Mouse (Mus musculus): ENCODE measurements around the gene Gast.

- TF ChIP-seq CTCF (IDR thresholded peaks at IDR 0.05; ENCODE audit: insufficient read depth, low read length) = no peak
- no peak for TF ChIP-seq POLR2A (IDR thresholded peaks at IDR 0.05; ENCODE audit: borderline replicate concordance, extremely low read depth, low read depth, low read length)
Observed at GRCm38 (mm10) chr11:100386586-100386985, 52.4 kb downstream of the Gast start.

All from lung, adult 2 months (tissue).